ENCODE assay signal across 8 mouse cellular contexts in the genomic region with DNA sequence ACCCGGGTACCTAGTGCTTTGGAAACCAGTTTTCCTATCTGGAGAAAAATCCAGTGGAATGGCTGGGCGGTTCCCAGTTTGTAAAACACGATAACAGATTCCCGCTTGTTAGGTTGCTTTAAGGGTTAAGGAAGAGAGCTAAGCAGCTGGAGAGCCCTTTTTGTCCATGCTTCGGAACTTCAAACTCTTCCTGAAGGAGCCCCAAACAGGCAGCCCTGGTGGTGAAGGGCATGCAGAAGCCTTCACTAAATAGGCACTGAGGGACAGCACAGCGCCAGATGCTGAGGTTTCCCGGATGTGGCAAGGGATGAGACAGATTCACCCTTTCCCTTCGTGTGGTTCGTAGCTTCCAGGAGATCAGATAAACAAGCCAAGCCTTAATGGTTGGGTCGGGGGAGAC. TPM values are rescaled to one million over a fixed set of nuclear protein-coding genes. Genes with fewer than 3 reads are reported as not detected.
DNase-seq lines count a peak whose midpoint lies in the region; ATAC-seq lines count a peak whose summit lies in the region.

No protein-coding gene starts in this region.

- H3K4me3 ChIP-seq in limb, embryonic 13.5 days: peak overlapping the region; percentile 78

- peaks cover 45% of the 10 kb centered on the region for H3K4me1 ChIP-seq in limb, embryonic 13.5 days

- no peak for ATAC-seq in limb, embryonic 13.5 days (ENCODE audit: low FRiP score, low read depth)

- peak; percentile 53 for DNase-seq in adrenal gland, postnatal 14 days
- no peak for DNase-seq in adrenal gland, postnatal 25 days
- DNase-seq in thymus, postnatal 14 days: peak; percentile 29
- DNase-seq in thymus, postnatal 36 days: no peak
- DNase-seq in thymus, postnatal 4 days: peak; percentile 42
- no peak for DNase-seq in gastrocnemius, adult 8-10 months (ENCODE audit: low spot score in 2 of 2)
- no peak for DNase-seq in left cerebral cortex, adult 18-20 months (ENCODE audit: low spot score in 2 of 2)

- WGBS in limb, embryonic 13.5 days: 14% methylated on average over 10 of the region's 10 CpGs

- H3K27me3 ChIP-seq in limb, embryonic 13.5 days: no peaks in the 10 kb centered on the region

- H3K4me2 ChIP-seq in limb, embryonic 13.5 days (replicated peaks): peak overlapping the region; percentile 87

- peaks cover 17% of the 10 kb centered on the region; the same call in 1 of the 2 replicates for H3K9me3 ChIP-seq in limb, embryonic 13.5 days

- peak overlapping the region; percentile 93 for H3K27ac ChIP-seq in limb, embryonic 13.5 days

- peaks cover 40% of the 10 kb centered on the region for H3K36me3 ChIP-seq in limb, embryonic 13.5 days

- peak overlapping the region; percentile 92 for H3K9ac ChIP-seq in limb, embryonic 13.5 days

RNA-seq across cellular contexts. Expression of a gene that starts 2.6 kb away (rescaled TPM):
- total RNA-seq in adrenal gland, postnatal 14 days (2021): 45.3 and 47.0 TPM in 2 replicates
- 33.0 and 37.1 TPM in 2 replicates for total RNA-seq in adrenal gland, postnatal 25 days (2021)
- 217 and 232 TPM in 2 replicates for polyA plus RNA-seq in limb, embryonic 13.5 days (2015; fragmentation: Nextera tagmentation; extraction: Ambion mirVana)
- total RNA-seq in gastrocnemius, adult 8-10 months (2022): 10 to 100 TPM in 1 of 4 experiments, 1 to 10 TPM in 3; 2.5 to 13.1 (median 5.3) TPM
- 10 to 100 TPM; 10.8 to 13.8 TPM for total RNA-seq in left cerebral cortex, adult 18-20 months (2021)

Comparison
In these comparisons a context has a peak if more than half of its experiments do, and no peak if none do; other contexts are left out.
1. DNase-seq: peak in adrenal gland, postnatal 14 days (single experiment), thymus, postnatal 14 days (single experiment) and thymus, postnatal 4 days (single experiment); none in adrenal gland, postnatal 25 days (single experiment), thymus, postnatal 36 days (0 of 2), gastrocnemius, adult 8-10 months (0 of 2) and left cerebral cortex, adult 18-20 months (0 of 2).